Mouse (Mus musculus) midbrain, embryonic 14.5 days (tissue): ENCODE measurements around the gene Tmem50a. TPM values are rescaled to one million over a fixed set of nuclear protein-coding genes. Genes with fewer than 3 reads are reported as not detected.
A peak's percentile ranks its signal among the peaks of the same experiment; 100 is the strongest.
"Not testable (repeated sequence)": the region's sequence is repeated elsewhere in the genome, so short reads cannot be mapped to it uniquely, and the experiment has no call there.

Source experiments
- ATAC-seq: fragments of 200-750 bp; cut with Nextera tagmentation; 2 replicates; pipeline ENCODE4 v1.8.0; 2017; ENCODE audit warnings: moderate number of reproducible peaks, moderate library complexity; ENCODE audit not compliant: low FRiP score, low TSS enrichment
- DNase-seq: peaks from one replicate; pipeline ENCODE4 v3.0.0-alpha.2; 2015
- H3K27ac ChIP-seq: fragments of 300-500 bp; sonication (generic); replicated peaks from 2 replicates; pipeline ENCODE4 v1.5.1; 2014; ENCODE audit warnings: mild to moderate bottlenecking, low read depth, low read length, moderate library complexity
- H3K27me3 ChIP-seq: fragments of 300-500 bp; sonication (generic); 2 replicates; pipeline ENCODE4 v1.6.1; 2014; ENCODE audit warnings: low read length, control low read depth, mixed read lengths; ENCODE audit not compliant: control insufficient read depth, insufficient read depth
- H3K36me3 ChIP-seq: fragments of 300-500 bp; sonication (generic); 2 replicates; pipeline ENCODE4 v1.6.1; 2014; ENCODE audit warnings: low read length, control low read depth; ENCODE audit not compliant: control insufficient read depth, insufficient read depth
- H3K4me1 ChIP-seq: fragments of 300-500 bp; sonication (generic); 2 replicates; pipeline ENCODE4 v1.6.1; 2014; ENCODE audit warnings: mild to moderate bottlenecking, antibody characterized with exemption, low read length, control low read depth; ENCODE audit not compliant: control insufficient read depth, insufficient read depth
- H3K4me2 ChIP-seq: fragments of 300-500 bp; sonication (generic); 2 replicates; pipeline ENCODE4 v1.6.1; 2014; ENCODE audit warnings: mild to moderate bottlenecking, low read length, moderate library complexity
- H3K4me3 ChIP-seq: fragments of 300-500 bp; sonication (generic); replicated peaks from 2 replicates; pipeline ENCODE4 v1.5.1; 2014; ENCODE audit warnings: low read depth, low read length
- H3K9ac ChIP-seq: fragments of 300-500 bp; sonication (generic); replicated peaks from 2 replicates; pipeline ENCODE4 v1.6.1; 2014; ENCODE audit warnings: mild to moderate bottlenecking, low read length, moderate library complexity
- H3K9me3 ChIP-seq: fragments of 300-500 bp; sonication (generic); 2 replicates; pipeline ENCODE4 v1.6.1; 2016; ENCODE audit warnings: low read length, control low read depth, mixed read lengths; ENCODE audit not compliant: control insufficient read depth
- WGBS: fragments of 180-500 bp; shearing (Covaris S2); extraction: QIAGEN DNeasy Blood & Tissue Kit; methylation state at CpG from one replicate; pipeline ENCODE4 v1.1.7; 2014; 5-methylcytosine and 5-hydroxymethylcytosine counted together
- polyA plus RNA-seq: library from polyadenylated mRNA; unstranded; fragments of >200 nt; fragmentation: Nextera tagmentation; extraction: Ambion mirVana; gene quantifications from 2 replicates; pipeline ENCODE4 v1.2.1, GENCODE M21; 2014

Tmem50a gene
- polyA plus RNA-seq, 1 experiment from 2014 or later, result 196 TPM

GRCm38 (mm10) chr4:134919733-134920540, 5.1 kb upstream of the Tmem50a start:
- 41% methylated on average over 12 of the region's 12 CpGs for WGBS
- H3K9ac ChIP-seq, result no peak overlapping the region
- no peak overlapping the region for H3K4me3 ChIP-seq
- peaks cover 5% of the 10 kb centered on the region for H3K4me1 ChIP-seq
- no peak overlapping the region for H3K4me2 ChIP-seq
- H3K9me3 ChIP-seq, result no peaks in the 10 kb centered on the region
- no peak overlapping the region for H3K27ac ChIP-seq
- no peak for ATAC-seq
- H3K36me3 ChIP-seq, result 0 out of 2 replicates have a peak, but pooled peaks cover 3% of the 10 kb centered on the region
- DNase-seq, result no peak
- H3K27me3 ChIP-seq, result 0 out of 2 replicates have a peak, but pooled peaks cover 5% of the 10 kb centered on the region

- Histone ChIP-seq H3K9me3 (no peaks in the 10 kb centered on the region), H3K4me3 (no peak overlapping the region), H3K4me2 (no peak overlapping the region), H3K27me3 (0 out of 2 replicates have a peak, but pooled peaks cover 5% of the 10 kb centered on the region), H3K9ac (no peak overlapping the region), H3K36me3 (no peaks in the 10 kb centered on the region), H3K27ac (no peak overlapping the region), H3K4me1 (no peaks in the 10 kb centered on the region)
- ATAC-seq, result no peak
- no peak for DNase-seq
- WGBS, result 80% methylated on average over 7 of the region's 7 CpGs
These were observed 3.6 kb upstream of the Tmem50a start for GRCm38 (mm10) chr4:134918381-134918780.

- DNase-seq, result no peak
- Histone ChIP-seq H3K27me3 (0 out of 2 replicates have a peak, but pooled peaks cover 5% of the 10 kb centered on the region), H3K4me1 (no peaks in the 10 kb centered on the region), H3K9ac (no peak overlapping the region), H3K4me3 (no peak overlapping the region), H3K9me3 (no peaks in the 10 kb centered on the region), H3K36me3 (peaks cover 4% of the 10 kb centered on the region; the same call in 1 of the 2 replicates), H3K4me2 (no peak overlapping the region), H3K27ac (no peak overlapping the region)
- WGBS, result 81% methylated on average over 3 of the region's 3 CpGs
- ATAC-seq, result no peak
These were observed 2.4 kb upstream of the Tmem50a start for GRCm38 (mm10) chr4:134917194-134917593.

- Histone ChIP-seq H3K4me2 (peak overlapping the region; percentile 58), H3K4me3 (peak overlapping the region; percentile 76), H3K36me3 (peaks cover 10% of the 10 kb centered on the region), H3K9ac (no peak overlapping the region; the same call in 1 of the 2 replicates), H3K4me1 (no peaks in the 10 kb centered on the region), H3K27me3 (0 out of 2 replicates have a peak, but pooled peaks cover 5% of the 10 kb centered on the region), H3K9me3 (no peaks in the 10 kb centered on the region), H3K27ac (peak overlapping the region; percentile 83; the same call in 1 of the 2 replicates)
- no peak for ATAC-seq
- WGBS, result 56% methylated on average over 14 of the region's 14 CpGs
- no peak for DNase-seq
These were observed 613 bp upstream of the Tmem50a start for GRCm38 (mm10) chr4:134915223-134916050.

- under 1% methylated on average over 43 of the region's 43 CpGs for WGBS
- Histone ChIP-seq H3K27me3 (0 out of 2 replicates have a peak, but pooled peaks cover 5% of the 10 kb centered on the region), H3K9me3 (no peaks in the 10 kb centered on the region), H3K4me2 (peak overlapping the region; percentile 58), H3K36me3 (peaks cover 18% of the 10 kb centered on the region), H3K9ac (peak overlapping the region; percentile 75), H3K27ac (peak overlapping the region; percentile 83), H3K4me1 (no peaks in the 10 kb centered on the region), H3K4me3 (peak overlapping the region; percentile 76)
- DNase-seq, result no peak
- ATAC-seq, result peak; percentile 70
These were observed 531 bp downstream of the Tmem50a start for GRCm38 (mm10) chr4:134914122-134914863.

- no peak overlapping the region for H3K9ac ChIP-seq
- DNase-seq, result peak; percentile 84
- no peaks in the 10 kb centered on the region for H3K9me3 ChIP-seq
- no peaks in the 10 kb centered on the region for H3K4me1 ChIP-seq
- WGBS, result 31% methylated on average over 3 of the region's 3 CpGs
- no peak for ATAC-seq
- H3K27ac ChIP-seq, result no peak overlapping the region
- peak overlapping the region; percentile 76 for H3K4me3 ChIP-seq
- 0 out of 2 replicates have a peak, but pooled peaks cover 5% of the 10 kb centered on the region for H3K27me3 ChIP-seq
- H3K4me2 ChIP-seq, result peak overlapping the region; percentile 58
- peaks cover 27% of the 10 kb centered on the region for H3K36me3 ChIP-seq
These were observed 1.4 kb downstream of the Tmem50a start for GRCm38 (mm10) chr4:134913413-134913812.

- H3K4me3 ChIP-seq, H3K9me3 ChIP-seq, H3K27me3 ChIP-seq, H3K4me2 ChIP-seq, H3K27ac ChIP-seq, H3K9ac ChIP-seq, H3K4me1 ChIP-seq, ATAC-seq, DNase-seq: not testable (repeated sequence)
- peaks cover 45% of the 10 kb centered on the region for H3K36me3 ChIP-seq
- WGBS, result 99% methylated on average over 6 of the region's 8 CpGs
These were observed 3.4 kb downstream of the Tmem50a start for GRCm38 (mm10) chr4:134911406-134911805.

- no peaks in the 10 kb centered on the region for H3K4me1 ChIP-seq
- no peak overlapping the region for H3K9ac ChIP-seq
- WGBS, result 77% methylated on average over 7 of the region's 7 CpGs
- no peak overlapping the region for H3K4me3 ChIP-seq
- no peak overlapping the region for H3K4me2 ChIP-seq
- no peaks in the 10 kb centered on the region for H3K27me3 ChIP-seq
- DNase-seq (no peak), ATAC-seq (no peak)
- peaks cover 97% of the 10 kb centered on the region for H3K36me3 ChIP-seq
- no peak overlapping the region for H3K27ac ChIP-seq
- no peaks in the 10 kb centered on the region for H3K9me3 ChIP-seq
These were observed 11.8 kb downstream of the Tmem50a start for GRCm38 (mm10) chr4:134903046-134903445.
